Mouse (Mus musculus) neural tube, embryonic 13.5 days (tissue): Measurements from ENCODE around the gene Pacrg. TPM values are rescaled to one million over a fixed set of nuclear protein-coding genes. Genes with fewer than 3 reads are reported as not detected.

ENCODE experiments used
- ATAC-seq: fragments of 200-750 bp; cut with Nextera tagmentation; 2 replicates; pipeline ENCODE4 v1.8.0; 2017; ENCODE audit warnings: low read depth, mild to moderate bottlenecking, moderate TSS enrichment, moderate library complexity
- H3K27ac ChIP-seq: fragments of 300-500 bp; sonication (generic); replicated peaks from 2 replicates; pipeline ENCODE4 v1.5.1; 2015; ENCODE audit warnings: moderate library complexity, mild to moderate bottlenecking, inconsistent platforms
- H3K27me3 ChIP-seq: fragments of 300-500 bp; sonication (generic); 2 replicates; pipeline ENCODE4 v1.6.1; 2015; ENCODE audit warnings: mild to moderate bottlenecking, inconsistent platforms
- H3K36me3 ChIP-seq: fragments of 300-500 bp; sonication (generic); 2 replicates; pipeline ENCODE4 v1.6.1; 2015; ENCODE audit warnings: mild to moderate bottlenecking, inconsistent platforms
- H3K4me1 ChIP-seq: fragments of 300-500 bp; sonication (generic); replicated peaks from 2 replicates; pipeline ENCODE4 v1.6.1; 2015; ENCODE audit warnings: inconsistent platforms
- H3K4me2 ChIP-seq: fragments of 300-500 bp; sonication (generic); 2 replicates; pipeline ENCODE4 v1.6.1; 2015; ENCODE audit warnings: inconsistent platforms, mild to moderate bottlenecking, moderate library complexity
- H3K4me3 ChIP-seq: fragments of 300-500 bp; sonication (generic); 2 replicates; pipeline ENCODE4 v1.5.1; 2015; ENCODE audit warnings: mild to moderate bottlenecking, inconsistent platforms
- H3K9ac ChIP-seq: fragments of 300-500 bp; sonication (generic); 2 replicates; pipeline ENCODE4 v1.6.1; 2015; ENCODE audit warnings: moderate library complexity, mild to moderate bottlenecking, inconsistent platforms
- H3K9me3 ChIP-seq: fragments of 300-500 bp; sonication (generic); 2 replicates; pipeline ENCODE4 v1.6.1; 2016; ENCODE audit warnings: inconsistent platforms
- WGBS: fragments of 180-500 bp; shearing (Covaris S2); methylation state at CpG from one replicate; pipeline ENCODE4 v1.1.7; 2015; 5-methylcytosine and 5-hydroxymethylcytosine counted together
- polyA plus RNA-seq: library from polyadenylated mRNA; unstranded; fragments of >200 nt; fragmentation: Nextera tagmentation; extraction: Ambion mirVana; gene quantifications from 2 replicates; pipeline ENCODE4 v1.2.1, GENCODE M21; 2015

Gene Pacrg
- polyA plus RNA-seq, 1 experiment from 2014 or later: 14.2 TPM

GRCm38 (mm10) chr17:10405906-10406305, 434.2 kb downstream of the Pacrg start:
- H3K4me2 ChIP-seq: no peak overlapping the region

GRCm38 (mm10) chr17:10403186-10403585, 436.9 kb downstream of the Pacrg start:
- Histone ChIP-seq H3K36me3 (no peaks in the 10 kb centered on the region), H3K4me1 (peaks cover 42% of the 10 kb centered on the region), H3K4me2 (no peak overlapping the region), H3K9me3 (no peaks in the 10 kb centered on the region), H3K4me3 (no peak overlapping the region), H3K27ac (no peak overlapping the region), H3K27me3 (no peaks in the 10 kb centered on the region; the same call in 1 of the 2 replicates), H3K9ac (no peak overlapping the region)
- WGBS: 87% methylated on average over 11 of the region's 11 CpGs
- no peak for ATAC-seq

More at GRCm38 (mm10) chr17:10405906-10406305, 434.2 kb downstream of the Pacrg start:
- Histone ChIP-seq H3K4me3 (no peak overlapping the region), H3K9me3 (no peaks in the 10 kb centered on the region), H3K36me3 (no peaks in the 10 kb centered on the region), H3K27me3 (no peaks in the 10 kb centered on the region; the same call in 1 of the 2 replicates), H3K4me1 (peaks cover 26% of the 10 kb centered on the region), H3K9ac (no peak overlapping the region), H3K27ac (no peak overlapping the region)
- 24% methylated on average over 7 of the region's 7 CpGs for WGBS
- ATAC-seq: no peak

GRCm38 (mm10) chr17:10402064-10402640, 438.0 kb downstream of the Pacrg start:
- no peaks in the 10 kb centered on the region for H3K36me3 ChIP-seq
- peaks cover 42% of the 10 kb centered on the region for H3K4me1 ChIP-seq
- no peaks in the 10 kb centered on the region; the same call in 1 of the 2 replicates for H3K27me3 ChIP-seq
- no peak for ATAC-seq
- 85% methylated on average over 12 of the region's 12 CpGs for WGBS
- H3K4me2 ChIP-seq: no peak overlapping the region
- no peak overlapping the region for H3K4me3 ChIP-seq
- no peaks in the 10 kb centered on the region for H3K9me3 ChIP-seq
- H3K27ac ChIP-seq: no peak overlapping the region
- H3K9ac ChIP-seq: no peak overlapping the region

GRCm38 (mm10) chr17:10401529-10401928, 438.6 kb downstream of the Pacrg start:
- H3K4me2 ChIP-seq: no peak overlapping the region
- H3K27me3 ChIP-seq: no peaks in the 10 kb centered on the region; the same call in 1 of the 2 replicates
- peaks cover 42% of the 10 kb centered on the region for H3K4me1 ChIP-seq
- H3K4me3 ChIP-seq: no peak overlapping the region
- no peaks in the 10 kb centered on the region for H3K9me3 ChIP-seq
- no peaks in the 10 kb centered on the region for H3K36me3 ChIP-seq
- ATAC-seq: no peak
- H3K27ac ChIP-seq: no peak overlapping the region
- no peak overlapping the region for H3K9ac ChIP-seq
- 73% methylated on average over 3 of the region's 3 CpGs for WGBS

DNA sequence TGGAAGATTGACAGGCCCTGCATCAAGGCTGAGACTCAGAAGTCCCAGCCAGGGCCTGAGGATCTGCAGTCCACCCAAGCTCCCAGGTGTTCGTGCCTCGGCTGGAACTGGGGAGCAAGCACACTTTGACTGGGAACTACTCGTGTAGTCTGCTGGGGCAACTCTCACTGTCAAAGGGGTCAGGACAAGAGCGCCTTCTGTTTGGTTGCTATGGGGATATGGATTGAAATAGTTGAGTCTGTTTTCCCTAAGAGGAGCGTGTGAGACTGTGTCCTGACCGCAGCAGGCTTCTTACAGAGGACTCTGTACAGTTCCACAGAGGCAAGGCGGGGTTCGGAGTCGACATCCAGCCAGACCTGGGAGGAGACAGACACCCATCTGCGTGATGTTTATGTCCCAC, 440.4 kb downstream of the Pacrg start:
- peak overlapping the region; percentile 85 for H3K27ac ChIP-seq

DNA sequence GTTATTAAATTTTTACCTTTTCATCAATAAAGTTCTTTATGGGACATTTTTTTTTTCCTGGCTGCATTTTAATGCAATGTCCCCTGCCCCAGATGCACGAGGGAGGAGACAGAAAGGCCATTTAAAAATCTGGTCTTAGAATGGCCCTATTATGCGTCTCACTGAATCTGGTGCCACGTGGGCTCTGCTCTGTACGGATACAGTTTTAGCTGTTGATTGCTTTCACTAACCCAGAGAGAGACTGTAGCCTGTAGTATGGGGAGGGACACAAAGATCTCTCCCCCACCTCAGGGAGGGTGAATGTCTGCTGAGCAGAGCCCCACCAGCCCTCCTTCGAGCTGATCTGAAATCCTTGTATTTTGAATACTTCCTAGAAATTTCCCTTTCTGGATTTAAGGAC, 441.2 kb downstream of the Pacrg start:
- peaks cover 50% of the 10 kb centered on the region for H3K4me1 ChIP-seq
- no peaks in the 10 kb centered on the region for H3K9me3 ChIP-seq
- no peak overlapping the region for H3K9ac ChIP-seq
- 39% methylated on average over 5 of the region's 5 CpGs for WGBS
- H3K4me3 ChIP-seq: no peak overlapping the region
- no peaks in the 10 kb centered on the region for H3K36me3 ChIP-seq
- H3K27me3 ChIP-seq: no peaks in the 10 kb centered on the region
- H3K27ac ChIP-seq: peak overlapping the region; percentile 85
- H3K4me2 ChIP-seq: no peak overlapping the region
- ATAC-seq: 0 out of 2 replicates have a peak, but pooled peaks have one; percentile 33

More for the DNA sequence above, 440.4 kb downstream of the Pacrg start:
- H3K4me1 ChIP-seq: peaks cover 50% of the 10 kb centered on the region
- H3K9ac ChIP-seq: no peak overlapping the region
- no peaks in the 10 kb centered on the region for H3K36me3 ChIP-seq
- no peaks in the 10 kb centered on the region for H3K27me3 ChIP-seq
- ATAC-seq: no peak
- no peak overlapping the region for H3K4me3 ChIP-seq
- 66% methylated on average over 10 of the region's 10 CpGs for WGBS
- H3K4me2 ChIP-seq: no peak overlapping the region
- H3K9me3 ChIP-seq: no peaks in the 10 kb centered on the region

- peaks cover 50% of the 10 kb centered on the region for H3K4me1 ChIP-seq
- no peak overlapping the region for H3K4me2 ChIP-seq
- no peaks in the 10 kb centered on the region for H3K9me3 ChIP-seq
- ATAC-seq: no peak
- no peaks in the 10 kb centered on the region for H3K36me3 ChIP-seq
- peak overlapping the region; percentile 85 for H3K27ac ChIP-seq
- H3K9ac ChIP-seq: no peak overlapping the region
- no peaks in the 10 kb centered on the region for H3K27me3 ChIP-seq
- no peak overlapping the region for H3K4me3 ChIP-seq
- WGBS: 60% methylated on average over 10 of the region's 10 CpGs
Measured at GRCm38 (mm10) chr17:10397924-10398627, 442.0 kb downstream of the Pacrg start.

- Histone ChIP-seq H3K9ac (no peak overlapping the region), H3K4me3 (no peak overlapping the region), H3K27me3 (no peaks in the 10 kb centered on the region), H3K4me2 (no peak overlapping the region), H3K9me3 (no peaks in the 10 kb centered on the region), H3K36me3 (no peaks in the 10 kb centered on the region), H3K4me1 (peaks cover 50% of the 10 kb centered on the region), H3K27ac (peak overlapping the region; percentile 85)
- ATAC-seq: peak; percentile 37; the same call in 1 of the 2 replicates
- 38% methylated on average over 11 of the region's 11 CpGs for WGBS
Measured at GRCm38 (mm10) chr17:10397336-10397735, 442.8 kb downstream of the Pacrg start.

DNA sequence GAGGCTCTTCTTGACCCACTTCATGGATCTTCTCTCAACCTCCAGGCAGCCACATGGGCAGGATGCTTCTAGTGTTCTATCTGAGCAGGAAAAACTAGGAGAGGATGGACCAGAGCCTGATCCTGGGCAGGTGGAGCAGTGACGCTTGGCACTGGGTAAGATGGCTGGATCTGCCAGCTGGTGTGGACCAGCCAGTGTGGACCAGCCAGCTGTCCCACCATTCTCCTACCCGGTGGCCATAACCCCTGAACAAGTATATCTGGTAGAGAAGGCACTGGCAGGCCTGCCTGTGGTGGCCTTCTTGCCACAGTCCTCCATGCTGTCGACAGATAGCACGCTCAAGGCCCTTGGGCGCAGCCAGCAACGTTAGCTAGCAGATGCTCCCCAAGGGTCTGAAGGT, 443.2 kb downstream of the Pacrg start:
- H3K27ac ChIP-seq: peak overlapping the region; percentile 85

GRCm38 (mm10) chr17:10394855-10395254, 445.3 kb downstream of the Pacrg start:
- H3K9me3 ChIP-seq: no peaks in the 10 kb centered on the region
- peaks cover 53% of the 10 kb centered on the region for H3K4me1 ChIP-seq
- H3K27ac ChIP-seq: peak overlapping the region; percentile 61
- H3K36me3 ChIP-seq: no peaks in the 10 kb centered on the region
- WGBS: 43% methylated on average over 8 of the region's 8 CpGs
- no peaks in the 10 kb centered on the region for H3K27me3 ChIP-seq
- H3K4me2 ChIP-seq: no peak overlapping the region
- ATAC-seq: peak; percentile 26; the same call in 1 of the 2 replicates
- H3K4me3 ChIP-seq: no peak overlapping the region
- H3K9ac ChIP-seq: no peak overlapping the region

More for the DNA sequence above, 443.2 kb downstream of the Pacrg start:
- Histone ChIP-seq H3K9ac (no peak overlapping the region), H3K4me2 (no peak overlapping the region), H3K9me3 (no peaks in the 10 kb centered on the region), H3K4me1 (peaks cover 50% of the 10 kb centered on the region), H3K36me3 (no peaks in the 10 kb centered on the region), H3K27me3 (no peaks in the 10 kb centered on the region), H3K4me3 (no peak overlapping the region)
- 72% methylated on average over 6 of the region's 6 CpGs for WGBS
- ATAC-seq: 0 out of 2 replicates have a peak, but pooled peaks have one; percentile 1

DNA sequence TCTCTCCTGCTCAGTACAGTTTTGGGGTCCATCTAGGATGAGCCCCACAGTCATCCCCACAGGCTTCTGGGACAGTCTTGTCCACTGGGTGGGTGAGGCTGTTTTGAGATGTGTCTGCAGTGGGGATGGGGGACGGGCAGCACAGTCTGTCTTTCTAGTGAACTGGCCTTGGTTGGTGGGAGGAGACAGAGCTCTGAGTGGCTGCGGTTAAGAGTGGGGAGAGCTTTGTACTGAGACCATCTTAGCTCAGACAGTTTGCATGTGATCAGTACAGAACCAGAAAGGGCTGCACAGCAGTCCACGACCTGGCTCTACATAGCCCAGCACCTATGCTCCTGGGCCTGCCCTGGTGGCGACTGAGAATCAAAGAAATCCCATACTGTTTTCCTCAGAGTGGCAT, 446.3 kb downstream of the Pacrg start:
- Histone ChIP-seq H3K9ac (no peak overlapping the region), H3K27me3 (no peaks in the 10 kb centered on the region), H3K27ac (peak overlapping the region; percentile 57), H3K4me1 (peaks cover 45% of the 10 kb centered on the region), H3K36me3 (no peaks in the 10 kb centered on the region), H3K9me3 (no peaks in the 10 kb centered on the region), H3K4me3 (no peak overlapping the region), H3K4me2 (no peak overlapping the region)
- WGBS: 89% methylated on average over 4 of the region's 4 CpGs
- ATAC-seq: no peak

DNA sequence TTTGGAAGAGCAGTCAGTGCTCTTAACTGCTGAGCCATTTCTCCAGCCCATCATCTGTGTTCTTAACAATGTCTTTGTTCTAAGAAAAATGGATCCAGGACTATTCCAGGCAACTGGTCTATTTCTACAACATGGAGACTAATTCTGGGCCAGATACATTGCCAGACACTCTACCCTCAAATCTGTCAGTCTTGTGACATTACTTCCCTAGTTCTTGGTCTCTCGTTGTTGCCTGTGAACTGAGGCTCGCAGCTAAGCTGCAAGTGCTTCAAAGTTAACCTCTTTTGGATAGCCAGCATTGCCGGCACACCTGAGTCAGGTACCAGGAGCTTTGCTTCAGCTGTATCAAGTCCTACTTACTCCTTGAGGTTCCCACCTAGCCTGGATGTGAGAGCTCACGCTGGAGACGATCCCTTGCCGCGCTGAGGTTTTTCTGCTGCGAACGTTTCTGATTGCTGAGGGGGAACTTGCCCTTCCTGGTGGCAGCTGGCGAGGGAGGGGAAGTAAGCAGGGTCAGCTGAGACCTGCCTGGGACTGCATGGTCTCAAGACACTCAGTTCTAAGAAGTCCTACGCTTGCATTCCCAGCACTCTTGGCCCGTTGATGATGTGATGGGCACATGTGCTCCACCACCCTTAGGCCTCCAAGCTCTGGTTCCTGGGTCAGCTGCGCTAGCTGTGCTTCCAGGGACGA, 447.6 kb downstream of the Pacrg start:
- 86% methylated on average over 14 of the region's 14 CpGs for WGBS
- H3K4me1 ChIP-seq: peaks cover 34% of the 10 kb centered on the region
- H3K4me3 ChIP-seq: no peak overlapping the region
- no peak for ATAC-seq
- H3K9me3 ChIP-seq: no peaks in the 10 kb centered on the region
- no peak overlapping the region for H3K27ac ChIP-seq
- no peaks in the 10 kb centered on the region for H3K27me3 ChIP-seq
- no peaks in the 10 kb centered on the region for H3K36me3 ChIP-seq
- no peak overlapping the region for H3K9ac ChIP-seq
- no peak overlapping the region for H3K4me2 ChIP-seq
